Mouse (Mus musculus) embryonic fibroblast, embryonic 13.5 days (primary cell): ENCODE data around the gene Shbg.

ENCODE experiments used
- CTCF ChIP-seq: IDR thresholded peaks from 2 replicates; pipeline ENCODE4 v1.5.1; 2011; ENCODE audit warnings: mild to moderate bottlenecking, control low read depth, low read length, moderate library complexity, borderline replicate concordance; ENCODE audit not compliant: insufficient read depth
- POLR2A ChIP-seq: IDR thresholded peaks from 2 replicates; pipeline ENCODE4 v1.6.1; 2011; ENCODE audit warnings: low read depth, mild to moderate bottlenecking, control low read depth, low read length, moderate library complexity

DNA sequence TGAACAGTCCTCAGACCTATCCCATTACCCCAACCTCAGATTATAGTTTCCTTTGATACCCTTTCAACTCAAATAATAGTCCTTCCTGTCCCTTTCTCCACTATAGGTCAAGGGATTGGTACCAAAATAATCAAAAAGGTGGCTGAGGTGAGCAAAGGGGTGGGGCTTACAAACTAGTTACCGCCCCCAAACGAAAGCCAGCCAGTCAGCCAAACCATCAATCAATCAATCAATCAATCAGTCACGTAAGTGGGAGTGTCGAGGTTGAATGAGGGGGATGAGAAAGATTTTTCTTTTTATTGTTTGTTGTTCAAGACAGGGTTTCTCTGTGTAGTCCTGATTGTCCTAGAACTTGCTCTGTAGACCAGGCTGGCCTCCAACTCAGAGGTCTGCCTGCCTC, 5.3 kb upstream of the Shbg start:
- TF ChIP-seq CTCF (no peak), POLR2A (no peak)
